Mouse (Mus musculus) small intestine, adult 2 months (tissue): ENCODE data around the gene Gtdc1. TPM values are rescaled to one million over a fixed set of nuclear protein-coding genes. Genes with fewer than 3 reads are reported as not detected.

Experiments used
- H3K27ac ChIP-seq: fragments of 200-500 bp; 2 replicates; pipeline ENCODE4 v1.5.1; 2012; ENCODE audit warnings: low read depth, low read length, control low read depth, inconsistent platforms; ENCODE audit not compliant: insufficient read depth
- H3K27me3 ChIP-seq: fragments of 200-500 bp; 2 replicates; pipeline ENCODE4 v1.6.1; 2012; ENCODE audit warnings: mild to moderate bottlenecking, moderate library complexity, low read length, inconsistent platforms; ENCODE audit not compliant: control insufficient read depth, insufficient read depth
- H3K36me3 ChIP-seq: fragments of 200-500 bp; 2 replicates; pipeline ENCODE4 v1.6.1; 2012; ENCODE audit warnings: mild to moderate bottlenecking, low read length, control low read depth, inconsistent platforms; ENCODE audit not compliant: control insufficient read depth, insufficient read depth
- H3K4me1 ChIP-seq: fragments of 200-500 bp; 2 replicates; pipeline ENCODE4 v1.6.1; 2012; ENCODE audit warnings: low read length, inconsistent platforms, mixed read lengths; ENCODE audit not compliant: control insufficient read depth, insufficient read depth, insufficient read length
- H3K4me3 ChIP-seq: fragments of 200-500 bp; 2 replicates; pipeline ENCODE4 v1.5.1; 2012; ENCODE audit warnings: low read depth, mild to moderate bottlenecking, control low read depth, inconsistent platforms, low read length, moderate library complexity
- CTCF ChIP-seq: fragments of 200-500 bp; IDR thresholded peaks from 2 replicates; pipeline ENCODE4 v1.5.1; 2012; ENCODE audit warnings: low read depth, mild to moderate bottlenecking, control low read depth, inconsistent platforms, low read length, moderate library complexity, mixed read lengths; ENCODE audit not compliant: insufficient replicate concordance, insufficient read length; ENCODE audit errors: extremely low read depth
- POLR2A ChIP-seq: fragments of 200-500 bp; IDR thresholded peaks from 2 replicates; pipeline ENCODE4 v1.6.1; 2012; ENCODE audit warnings: low read depth, mild to moderate bottlenecking, control low read depth, inconsistent platforms, low read length, moderate library complexity
- WGBS: fragments of 180-500 bp; shearing (Covaris S2); methylation state at CpG from one replicate; pipeline ENCODE4 v1.1.7; 2018; 5-methylcytosine and 5-hydroxymethylcytosine counted together
- polyA plus RNA-seq: library from polyadenylated mRNA; depleted of rRNA; stranded (reverse); fragments of >200 nt; gene quantifications from 2 replicates; pipeline ENCODE4 v1.2.3, GENCODE M21; 2012

Gtdc1 gene
- polyA plus RNA-seq, 1 experiment: 1.9 TPM

- Histone ChIP-seq H3K27ac (no peak overlapping the region), H3K4me1 (no peaks in the 10 kb centered on the region), H3K36me3 (no peaks in the 10 kb centered on the region), H3K27me3 (no peaks in the 10 kb centered on the region), H3K4me3 (no peak overlapping the region)
- 84% methylated on average over 5 of the region's 5 CpGs for WGBS
- no peak for TF ChIP-seq POLR2A
Observed at GRCm38 (mm10) chr2:44962620-44963019, 35.2 kb upstream of the Gtdc1 start.

- H3K4me1 ChIP-seq: no peaks in the 10 kb centered on the region
- no peak for TF ChIP-seq CTCF
- TF ChIP-seq POLR2A: no peak
- H3K27ac ChIP-seq: no peak overlapping the region
- no peaks in the 10 kb centered on the region for H3K27me3 ChIP-seq
- no peak overlapping the region for H3K4me3 ChIP-seq
- 78% methylated on average over 4 of the region's 4 CpGs for WGBS
- H3K36me3 ChIP-seq: no peaks in the 10 kb centered on the region
Observed at GRCm38 (mm10) chr2:44961192-44961591, 33.7 kb upstream of the Gtdc1 start.

GRCm38 (mm10) chr2:44960561-44960960, 33.1 kb upstream of the Gtdc1 start:
- Histone ChIP-seq H3K4me1 (no peaks in the 10 kb centered on the region), H3K36me3 (no peaks in the 10 kb centered on the region), H3K27me3 (no peaks in the 10 kb centered on the region), H3K4me3 (no peak overlapping the region), H3K27ac (no peak overlapping the region)
- WGBS: 68% methylated on average over 3 of the region's 3 CpGs
- TF ChIP-seq POLR2A (no peak), CTCF (no peak)

- no peak overlapping the region for H3K27ac ChIP-seq
- no peak for TF ChIP-seq CTCF
- no peak for TF ChIP-seq POLR2A
- no peaks in the 10 kb centered on the region for H3K36me3 ChIP-seq
- H3K4me3 ChIP-seq: no peak overlapping the region
- no peaks in the 10 kb centered on the region for H3K4me1 ChIP-seq
- H3K27me3 ChIP-seq: no peaks in the 10 kb centered on the region
- WGBS: 73% methylated on average over 1 of the region's 1 CpGs
Observed at GRCm38 (mm10) chr2:44957329-44957797, 29.9 kb upstream of the Gtdc1 start.

- Histone ChIP-seq H3K4me1 (no peaks in the 10 kb centered on the region), H3K4me3 (no peak overlapping the region), H3K36me3 (no peaks in the 10 kb centered on the region), H3K27me3 (no peaks in the 10 kb centered on the region), H3K27ac (0 out of 2 replicates have a peak overlapping the region, but pooled peaks have one; percentile 29)
- 47% methylated on average over 3 of the region's 3 CpGs for WGBS
- no peak for TF ChIP-seq POLR2A
- TF ChIP-seq CTCF: no peak
Observed at GRCm38 (mm10) chr2:44956232-44956631, 28.8 kb upstream of the Gtdc1 start.

- no peak for TF ChIP-seq CTCF
- no peak for TF ChIP-seq POLR2A
- Histone ChIP-seq H3K36me3 (no peaks in the 10 kb centered on the region), H3K4me3 (no peak overlapping the region), H3K27me3 (no peaks in the 10 kb centered on the region), H3K27ac (no peak overlapping the region), H3K4me1 (no peaks in the 10 kb centered on the region)
- 40% methylated on average over 6 of the region's 6 CpGs for WGBS
Observed at GRCm38 (mm10) chr2:44955506-44955905, 28.0 kb upstream of the Gtdc1 start.

- Histone ChIP-seq H3K4me3 (no peak overlapping the region), H3K36me3 (no peaks in the 10 kb centered on the region), H3K4me1 (no peaks in the 10 kb centered on the region), H3K27ac (no peak overlapping the region), H3K27me3 (no peaks in the 10 kb centered on the region)
- WGBS: 85% methylated on average over 1 of the region's 1 CpGs
- TF ChIP-seq CTCF: no peak
- TF ChIP-seq POLR2A: no peak
Observed at GRCm38 (mm10) chr2:44954180-44954579, 26.7 kb upstream of the Gtdc1 start.

GRCm38 (mm10) chr2:44952830-44953422, 25.5 kb upstream of the Gtdc1 start:
- WGBS: 54% methylated on average over 6 of the region's 6 CpGs
- Histone ChIP-seq H3K4me1 (no peaks in the 10 kb centered on the region), H3K4me3 (no peak overlapping the region), H3K36me3 (no peaks in the 10 kb centered on the region), H3K27me3 (no peaks in the 10 kb centered on the region), H3K27ac (no peak overlapping the region)
- TF ChIP-seq CTCF (no peak), POLR2A (no peak)
